In the genomic region with DNA sequence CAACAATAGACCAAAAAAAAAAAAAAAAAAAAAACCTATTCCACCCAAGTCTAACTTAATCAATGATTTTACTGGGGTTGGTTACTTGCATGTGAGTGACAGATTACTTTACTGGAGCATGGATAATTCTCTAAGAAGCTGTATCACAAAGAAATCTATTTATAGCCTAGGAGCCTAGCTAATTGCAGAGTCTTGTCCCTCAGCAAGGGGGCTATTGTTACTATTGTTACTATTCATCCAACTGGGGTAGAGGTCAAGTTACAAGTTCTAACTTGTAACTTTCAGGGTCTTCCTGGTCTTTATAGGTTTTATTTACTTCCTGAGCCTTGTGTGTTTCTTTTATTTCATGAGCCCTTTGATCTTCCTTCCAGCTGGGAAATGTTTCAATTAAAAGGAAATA, we compare ENCODE assay signal across 16 mouse cellular contexts.
"Had no signal": no experiment of that assay in that cellular context is flagged by ENCODE, and none has a peak within 500 bp of the region (broad histone marks: within the 10 kb centered on the region; RNA-seq: fewer than 3 reads in every experiment).

No protein-coding gene starts in this region.

- H3K36me3 ChIP-seq: kidney, embryonic 15.5 days; liver, embryonic 13.5 days; midbrain, embryonic 12.5 days; midbrain, embryonic 15.5 days; neural tube, embryonic 12.5 days; neural tube, embryonic 15.5 days; stomach, embryonic 15.5 days had no signal

- H3K27ac ChIP-seq: kidney, embryonic 15.5 days; left cerebral cortex, adult 2 months; liver, embryonic 13.5 days; midbrain, embryonic 12.5 days; midbrain, embryonic 15.5 days; neural tube, embryonic 12.5 days; neural tube, embryonic 15.5 days; stomach, embryonic 15.5 days had no signal

- H3K4me3 ChIP-seq: kidney, embryonic 15.5 days; left cerebral cortex, adult 2 months; liver, embryonic 13.5 days; midbrain, embryonic 12.5 days; midbrain, embryonic 15.5 days; neural tube, embryonic 12.5 days; neural tube, embryonic 15.5 days; stomach, embryonic 15.5 days had no signal

- H3K9ac ChIP-seq: kidney, embryonic 15.5 days; liver, embryonic 13.5 days; midbrain, embryonic 12.5 days; midbrain, embryonic 15.5 days; neural tube, embryonic 12.5 days; neural tube, embryonic 15.5 days; stomach, embryonic 15.5 days had no signal

- DNase-seq: kidney, postnatal 10 days; kidney, postnatal 36 days; layer of hippocampus, postnatal 36 days; liver, embryonic 13.5 days; lung, adult 2 months; lung, postnatal 14 days; lung, postnatal 4 days; right cerebral cortex, postnatal 4 days; thymus, postnatal 25 days had no signal

- H3K4me1 ChIP-seq: kidney, embryonic 15.5 days; liver, embryonic 13.5 days; midbrain, embryonic 12.5 days; midbrain, embryonic 15.5 days; neural tube, embryonic 12.5 days; neural tube, embryonic 15.5 days; stomach, embryonic 15.5 days had no signal

- ATAC-seq: midbrain, embryonic 15.5 days had no signal

- H3K9me3 ChIP-seq: kidney, embryonic 15.5 days; liver, embryonic 13.5 days; midbrain, embryonic 12.5 days; midbrain, embryonic 15.5 days; neural tube, embryonic 12.5 days; neural tube, embryonic 15.5 days; stomach, embryonic 15.5 days had no signal

- H3K4me2 ChIP-seq: kidney, embryonic 15.5 days; liver, embryonic 13.5 days; midbrain, embryonic 12.5 days; midbrain, embryonic 15.5 days; neural tube, embryonic 12.5 days; neural tube, embryonic 15.5 days; stomach, embryonic 15.5 days had no signal

- H3K27me3 ChIP-seq: kidney, embryonic 15.5 days; liver, embryonic 13.5 days; stomach, embryonic 15.5 days had no signal
